Mouse (Mus musculus) layer of hippocampus, postnatal 10 days (tissue): ENCODE measurements at regions not wholly inside any gene's neighbourhood (a gene's known extent, or its start where the extent isn't known, plus 50 kb on each side); places are given as distances from the start of the nearest gene placed in this dataset.

Source experiments
- DNase-seq, 2 experiments: peaks; one replicate each; pipeline ENCODE4 v3.0.0; 2021; ENCODE audit warnings: low spot score in 2 of 2

DNA sequence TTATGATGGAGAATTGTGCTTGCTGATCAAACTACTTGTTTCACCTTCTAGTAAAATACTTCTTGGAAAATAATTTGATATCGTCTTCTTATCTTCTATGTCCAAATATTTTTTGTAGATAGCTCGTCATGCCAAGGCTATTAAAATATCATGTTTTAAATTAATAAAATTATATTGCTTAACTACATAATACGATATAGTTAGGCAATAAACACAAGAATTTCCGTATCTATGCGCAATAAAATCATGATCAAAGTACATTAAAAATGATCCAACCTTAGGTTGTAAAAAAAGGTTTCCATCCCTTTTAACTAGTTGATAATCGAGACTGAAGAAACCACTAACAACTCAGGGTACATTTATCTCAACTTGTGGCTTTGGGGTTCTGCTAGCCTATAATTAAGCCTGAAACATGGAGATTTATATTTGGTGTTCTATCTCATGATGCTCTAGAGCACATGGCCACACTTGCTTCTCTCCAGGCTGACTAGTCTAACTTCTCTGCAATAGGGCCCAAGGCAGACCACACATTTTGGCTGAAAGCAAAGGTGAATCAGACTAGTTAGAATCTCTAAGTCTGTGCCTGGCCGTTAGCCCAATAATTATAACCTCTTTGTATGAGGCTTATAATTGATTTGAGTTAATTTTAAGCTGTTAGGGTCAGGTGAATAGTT lies 314.5 kb downstream of the Plod2 start:
- no peak for DNase-seq

- DNase-seq = no peak
Measured at GRCm38 (mm10) chr9:92865822-92866221, 323.8 kb downstream of the Plod2 start.

DNA sequence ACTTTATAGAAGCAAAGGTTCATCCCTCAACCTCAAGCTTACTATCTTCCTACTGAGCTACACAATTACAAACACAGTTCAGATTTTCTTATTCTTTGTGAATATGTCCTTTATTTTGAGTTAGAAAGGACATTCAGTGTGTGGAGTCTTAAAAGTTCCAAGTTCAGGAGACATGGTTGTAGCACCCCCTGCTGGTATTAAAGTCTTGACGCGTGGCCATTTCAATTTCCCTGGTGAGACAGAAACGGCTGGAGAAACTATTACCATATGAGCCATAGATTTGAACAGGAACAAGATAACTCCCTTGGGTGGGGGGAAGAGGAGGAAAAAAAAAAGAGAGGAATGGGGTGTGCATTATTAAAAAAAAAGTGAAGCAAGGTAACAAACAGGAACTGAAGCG lies 336.6 kb downstream of the Plod2 start:
- DNase-seq = peak; percentile 56 to 66

- DNase-seq = no peak
Measured at GRCm38 (mm10) chr9:92879812-92880211, 337.8 kb downstream of the Plod2 start.

DNA sequence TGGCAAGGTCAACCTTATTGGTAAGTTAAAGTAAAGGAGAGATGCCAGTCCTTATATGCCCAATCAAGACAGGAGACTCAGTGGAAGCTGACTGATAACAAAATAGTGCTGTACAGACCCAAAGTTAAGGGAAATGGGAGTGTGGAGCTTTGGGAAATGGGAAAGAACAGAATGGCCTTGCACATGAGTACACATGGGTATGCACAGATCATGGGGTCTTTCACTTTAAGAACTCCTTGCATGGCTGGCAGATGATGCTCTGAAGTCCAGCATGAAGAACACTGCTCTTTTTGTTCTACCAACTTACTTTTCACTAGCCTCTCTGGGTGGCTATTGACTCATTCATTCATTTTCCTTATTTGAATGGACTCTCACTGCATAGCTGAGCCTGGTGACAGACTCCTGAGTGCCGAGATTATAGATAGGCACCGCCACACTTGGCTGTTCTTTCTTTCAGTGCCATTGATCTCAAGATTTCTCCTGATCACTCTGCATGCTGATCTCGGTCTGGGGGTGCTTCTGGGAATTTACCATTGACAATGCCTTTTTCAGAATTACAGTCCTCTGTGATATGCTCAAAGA lies 340.3 kb downstream of the Plod2 start:
- no peak for DNase-seq

GRCm38 (mm10) chr9:92890063-92890462 lies 348.0 kb downstream of the Plod2 start:
- no peak for DNase-seq

DNA sequence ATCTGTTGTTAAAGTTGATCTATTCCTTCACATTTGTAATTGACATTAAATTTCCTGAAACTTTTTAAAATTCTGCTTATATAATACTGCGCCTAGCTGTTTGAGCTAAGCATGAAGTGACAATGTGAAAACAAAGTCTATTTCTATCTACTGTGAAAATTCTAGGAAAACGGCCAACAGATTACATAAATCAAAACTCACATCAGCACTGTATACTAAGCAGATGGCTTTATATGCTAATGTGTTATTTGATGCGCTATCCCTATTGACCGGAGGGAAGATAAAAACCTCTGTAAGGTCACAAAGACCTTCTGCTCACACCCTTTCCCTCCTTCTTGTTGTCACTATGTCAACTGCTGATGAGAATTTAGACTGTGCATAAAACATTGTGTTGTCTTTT lies 357.7 kb downstream of the Plod2 start:
- DNase-seq = no peak

- no peak for DNase-seq
Measured at GRCm38 (mm10) chr9:92907102-92907501, 365.1 kb downstream of the Plod2 start.

- no peak for DNase-seq
Measured at GRCm38 (mm10) chr9:92919396-92919795, 377.4 kb downstream of the Plod2 start.

DNA sequence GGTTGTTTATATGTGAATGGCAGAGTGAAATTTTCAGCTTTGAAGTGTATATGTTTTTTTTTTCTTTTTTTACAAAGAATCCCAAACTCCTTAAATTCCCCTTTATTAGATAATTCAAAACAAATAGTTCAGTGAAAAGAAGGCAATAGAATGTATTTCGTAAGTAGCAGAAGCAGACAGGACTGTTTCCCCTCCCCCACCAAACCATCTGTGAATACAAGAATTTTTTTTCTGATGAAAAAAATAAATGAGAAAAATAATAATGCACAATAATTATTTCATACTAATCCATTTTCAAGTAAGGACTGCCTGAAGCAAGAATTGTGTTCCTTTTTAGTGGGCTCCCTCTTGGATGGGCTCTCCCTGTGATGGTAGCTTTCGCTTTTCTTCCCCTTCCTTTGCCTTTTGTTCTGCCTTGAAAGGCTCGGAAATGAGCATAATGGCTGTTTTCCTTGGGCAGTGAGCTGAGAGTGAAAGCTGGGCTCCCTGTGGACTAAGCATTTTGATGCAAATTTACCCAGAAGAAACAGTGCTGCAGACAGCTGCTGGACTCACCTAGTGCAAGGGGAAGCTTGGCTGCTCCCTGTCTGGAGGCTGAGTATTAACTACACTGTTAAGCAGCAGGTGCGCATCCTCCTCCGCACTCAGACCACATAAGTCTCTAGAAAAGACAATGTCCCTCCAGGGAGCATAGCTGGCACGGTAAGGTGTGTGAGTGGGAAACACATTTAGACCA lies 388.4 kb downstream of the Plod2 start:
- peak; percentile 25 to 34 for DNase-seq

GRCm38 (mm10) chr9:92937802-92938201 lies 395.8 kb downstream of the Plod2 start:
- DNase-seq = no peak

DNA sequence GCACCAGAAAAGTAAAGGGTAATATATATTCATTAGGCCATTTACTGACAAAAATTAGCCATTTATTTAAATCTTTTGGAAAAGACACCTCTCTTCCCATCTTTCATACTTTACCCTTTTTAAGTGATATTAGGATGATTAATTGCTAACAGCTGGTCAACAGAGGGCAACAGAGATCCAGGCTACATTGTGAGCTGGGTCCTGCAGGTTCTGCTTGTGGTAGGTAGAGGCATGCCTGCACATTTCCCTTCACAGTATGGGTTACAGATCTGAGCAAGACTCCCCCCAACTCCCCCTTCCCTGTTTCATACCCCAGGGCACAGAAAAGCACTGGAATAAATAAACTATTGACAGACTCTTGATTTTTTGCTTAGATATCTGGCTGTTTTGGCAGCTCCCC lies 408.1 kb downstream of the Plod2 start:
- no peak for DNase-seq

- no peak for DNase-seq
Measured at GRCm38 (mm10) chr9:92963275-92963674, 421.3 kb downstream of the Plod2 start.

- DNase-seq = no peak
Measured at GRCm38 (mm10) chr9:92991759-92992158, 449.7 kb downstream of the Plod2 start.

- no peak for DNase-seq
Measured at GRCm38 (mm10) chr9:92996156-92996555, 454.1 kb downstream of the Plod2 start.

GRCm38 (mm10) chr9:93005182-93005953 lies 463.3 kb downstream of the Plod2 start:
- DNase-seq = no peak

DNA sequence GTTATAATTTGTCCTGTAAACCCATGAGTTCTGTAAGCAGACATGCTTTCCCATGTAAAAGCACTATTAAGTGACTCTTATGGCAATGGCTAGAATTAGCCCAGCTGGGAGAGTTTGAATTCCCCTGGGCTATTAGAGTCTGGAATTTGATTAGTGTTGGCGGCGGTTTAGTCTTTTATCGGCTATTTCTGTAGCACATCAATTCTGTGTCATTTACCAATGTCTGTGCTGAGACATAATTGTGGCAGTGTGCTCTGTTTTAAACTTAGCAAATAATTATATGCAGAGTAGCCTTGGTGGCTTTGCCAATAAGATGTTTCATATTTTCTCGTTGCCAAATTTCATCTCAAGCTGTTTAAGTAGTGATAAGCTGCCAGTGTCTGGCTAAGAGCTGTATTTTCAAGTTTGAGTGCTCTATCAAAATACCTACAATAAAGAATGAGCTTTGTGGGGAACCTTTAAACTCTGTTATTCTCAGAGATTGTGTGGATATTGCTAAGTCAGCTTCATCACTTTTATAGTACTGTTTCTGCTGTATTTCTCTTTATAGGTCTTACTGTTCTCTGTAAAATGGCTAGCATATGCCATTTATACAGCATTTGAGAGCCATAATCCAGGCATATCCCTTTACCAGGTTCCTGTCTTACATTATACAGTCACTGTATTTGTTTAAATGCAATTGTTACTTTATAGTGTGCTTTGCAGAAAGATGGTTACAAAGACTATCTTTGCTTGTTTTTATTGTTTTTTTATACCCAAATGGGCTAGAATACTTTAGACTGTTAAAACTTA lies 466.7 kb downstream of the Plod2 start:
- no peak for DNase-seq

GRCm38 (mm10) chr9:93044298-93044912 lies 502.4 kb downstream of the Plod2 start:
- no peak for DNase-seq

GRCm38 (mm10) chr9:93072140-93072539 lies 530.1 kb downstream of the Plod2 start:
- no peak for DNase-seq

DNA sequence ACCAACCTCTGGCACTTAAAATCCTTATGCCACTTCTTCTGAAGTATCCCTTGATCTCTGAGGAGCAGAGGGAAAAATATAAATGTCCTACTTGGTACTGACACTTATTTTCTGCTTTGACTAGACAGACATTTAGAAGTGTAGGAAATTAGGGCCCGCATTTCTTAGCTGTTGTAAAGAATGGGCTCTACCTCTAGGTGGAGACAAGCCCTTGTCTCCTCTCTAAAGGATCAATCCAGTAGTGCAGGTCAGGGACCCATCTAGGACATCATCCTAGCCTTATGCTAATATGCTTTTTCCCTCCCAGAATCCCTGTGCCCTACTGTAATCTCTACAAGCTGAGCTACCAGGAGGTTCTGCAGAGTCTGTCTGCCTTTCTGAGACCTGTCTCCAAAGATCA lies 541.1 kb downstream of the Plod2 start:
- no peak for DNase-seq
